Comparison of ENCODE assay signal across 28 mouse cellular contexts in genomic region chr7:4902404-4902803, GRCm38 (mm10). TPM values are rescaled to one million over a fixed set of nuclear protein-coding genes. Genes with fewer than 3 reads are reported as not detected.
A peak's percentile ranks its signal among the peaks of the same experiment; 100 is the strongest.
DNase-seq lines count a peak whose midpoint lies in the region; ATAC-seq and TF ChIP-seq lines count a peak whose summit lies in the region.
"Had no signal": no experiment of that assay in that cellular context is flagged by ENCODE, and none has a peak within 500 bp of the region (broad histone marks: within the 10 kb centered on the region; RNA-seq: fewer than 3 reads in every experiment).

No protein-coding gene starts in this region.

- no peak for ATAC-seq in liver, embryonic 11.5 days (replicated peaks; ENCODE audit: low FRiP score)
- no peak for ATAC-seq in liver, postnatal 0 days
- ATAC-seq: forebrain, embryonic 15.5 days; hindbrain, embryonic 16.5 days had no signal

- H3K27ac ChIP-seq in liver, embryonic 11.5 days (ENCODE audit: low read depth, low read length): no peak overlapping the region
- no peak overlapping the region for H3K27ac ChIP-seq in liver, postnatal 0 days (ENCODE audit: low read depth)
- H3K27ac ChIP-seq: embryonic facial prominence, embryonic 10.5 days; embryonic facial prominence, embryonic 13.5 days; forebrain, embryonic 12.5 days; forebrain, embryonic 15.5 days; heart, embryonic 15.5 days; hindbrain, embryonic 10.5 days; hindbrain, embryonic 13.5 days had no signal

- H3K4me3 ChIP-seq in liver, embryonic 11.5 days (ENCODE audit: low read depth, low read length): no peak overlapping the region
- H3K4me3 ChIP-seq in liver, postnatal 0 days (ENCODE audit: low read depth, low read length): no peak overlapping the region
- H3K4me3 ChIP-seq: embryonic facial prominence, embryonic 10.5 days; embryonic facial prominence, embryonic 13.5 days; erythroblast, embryonic 14.5 days; forebrain, embryonic 12.5 days; forebrain, embryonic 15.5 days; heart, embryonic 12.5 days; heart, embryonic 15.5 days; hindbrain, embryonic 10.5 days; hindbrain, embryonic 13.5 days had no signal

- no peaks in the 10 kb centered on the region for H3K9me3 ChIP-seq in liver, embryonic 11.5 days (ENCODE audit: control insufficient read depth, low read length)
- no peaks in the 10 kb centered on the region for H3K9me3 ChIP-seq in liver, postnatal 0 days (ENCODE audit: low read length)
- H3K9me3 ChIP-seq: forebrain, embryonic 15.5 days; heart, embryonic 15.5 days; hindbrain, embryonic 13.5 days had no signal

- DNase-seq in liver, embryonic 11.5 days (ENCODE audit: low spot score): peak; percentile 12
- DNase-seq in liver, postnatal 0 days: no peak
- peak; percentile 2 for DNase-seq in thymus, postnatal 4 days
- no peak for DNase-seq in thymus, postnatal 36 days
- DNase-seq in ZHBTc4 (ENCODE audit: low read depth, low spot score): peak; percentile 88
- no peak for DNase-seq in left cerebral cortex, adult 11 months (ENCODE audit: low spot score)
- DNase-seq: adrenal gland, adult 2 months; adrenal gland, postnatal 14 days; cerebellum, adult 11 months; cerebellum, adult 2 months; cerebellum, adult 9-11 months; cerebellum, postnatal 36 days; embryo, embryonic 11 days; gastrocnemius, postnatal 25 days; heart, adult 18-20 months; heart, postnatal 10 days; heart, postnatal 36 days had no signal

- no peak for TF ChIP-seq EP300 in liver, postnatal 0 days (IDR thresholded peaks at IDR 0.05; ENCODE audit: low read depth)

- peaks cover 7% of the 10 kb centered on the region for H3K4me1 ChIP-seq in liver, embryonic 11.5 days (replicated peaks; ENCODE audit: control insufficient read depth, insufficient read depth, low read length)
- H3K4me1 ChIP-seq in liver, postnatal 0 days (ENCODE audit: insufficient read depth): peaks cover 16% of the 10 kb centered on the region

- H3K4me2 ChIP-seq in liver, embryonic 11.5 days: no peak overlapping the region
- H3K4me2 ChIP-seq in liver, postnatal 0 days (ENCODE audit: low read depth, low read length): no peak overlapping the region
- H3K4me2 ChIP-seq: embryonic facial prominence, embryonic 13.5 days; forebrain, embryonic 12.5 days; forebrain, embryonic 15.5 days; heart, embryonic 12.5 days; heart, embryonic 15.5 days; hindbrain, embryonic 13.5 days had no signal

- no peak for TF ChIP-seq CTCF in liver, postnatal 0 days (IDR thresholded peaks at IDR 0.05; ENCODE audit: low read depth)

- no peak overlapping the region for H3K9ac ChIP-seq in liver, embryonic 11.5 days (ENCODE audit: low read depth, low read length)
- no peak overlapping the region for H3K9ac ChIP-seq in liver, postnatal 0 days (replicated peaks)
- H3K9ac ChIP-seq: embryonic facial prominence, embryonic 13.5 days; forebrain, embryonic 12.5 days; forebrain, embryonic 15.5 days; heart, embryonic 12.5 days; heart, embryonic 15.5 days; hindbrain, embryonic 13.5 days had no signal

- 79% methylated on average over 9 of the region's 9 CpGs for WGBS in liver, embryonic 11.5 days
- 71% methylated on average over 9 of the region's 9 CpGs for WGBS in liver, postnatal 0 days (ENCODE audit: insufficient replicate concordance)

- no peaks in the 10 kb centered on the region for H3K36me3 ChIP-seq in liver, embryonic 11.5 days (ENCODE audit: control insufficient read depth, insufficient read depth, low read length)
- H3K36me3 ChIP-seq in liver, postnatal 0 days (replicated peaks; ENCODE audit: insufficient read depth, low read length): no peaks in the 10 kb centered on the region
- H3K36me3 ChIP-seq: embryonic facial prominence, embryonic 10.5 days; embryonic facial prominence, embryonic 13.5 days; forebrain, embryonic 12.5 days; forebrain, embryonic 15.5 days; heart, embryonic 12.5 days; heart, embryonic 15.5 days; hindbrain, embryonic 10.5 days; hindbrain, embryonic 13.5 days had no signal

- no peaks in the 10 kb centered on the region for H3K27me3 ChIP-seq in liver, embryonic 11.5 days (replicated peaks; ENCODE audit: control insufficient read depth, insufficient read depth, low read length)
- H3K27me3 ChIP-seq in liver, postnatal 0 days (ENCODE audit: insufficient read depth, low read length): 0 out of 2 replicates have a peak, but pooled peaks cover 4% of the 10 kb centered on the region
- H3K27me3 ChIP-seq: forebrain, embryonic 15.5 days; heart, embryonic 12.5 days; heart, embryonic 15.5 days had no signal

RNA-seq across cellular contexts. Expression of gene Gm36210, which starts 3.9 kb away (rescaled TPM):
- polyA plus RNA-seq in liver, embryonic 11.5 days (2014; fragmentation: Nextera tagmentation; extraction: Ambion mirVana): 0.22 TPM in 1 of 2 replicates, not detected in the other
- not detected in 2 replicates for polyA plus RNA-seq in liver, postnatal 0 days (2015; fragmentation: Nextera tagmentation; extraction: Ambion mirVana)
- polyA plus RNA-seq: adrenal gland, adult 2 months; erythroblast, embryonic 14.5 days; gonadal fat pad, adult 2 months; heart, embryonic 15.5 days; hindbrain, embryonic 10.5 days had no signal

RNA-seq across cellular contexts. Expression of gene Zfp628, which starts 12.6 kb away (rescaled TPM):
- 3.3 and 3.5 TPM in 2 replicates for polyA plus RNA-seq in liver, embryonic 11.5 days (2014; fragmentation: Nextera tagmentation; extraction: Ambion mirVana)
- 0.90 and 1.0 TPM in 2 replicates for polyA plus RNA-seq in liver, postnatal 0 days (2015; fragmentation: Nextera tagmentation; extraction: Ambion mirVana)

RNA-seq across cellular contexts. Expression of gene Nat14, which starts 19.4 kb away (rescaled TPM):
- polyA plus RNA-seq in liver, embryonic 11.5 days (2014; fragmentation: Nextera tagmentation; extraction: Ambion mirVana): 1.4 and 1.5 TPM in 2 replicates
- polyA plus RNA-seq in liver, postnatal 0 days (2015; fragmentation: Nextera tagmentation; extraction: Ambion mirVana): 0.09 and 0.20 TPM in 2 replicates

RNA-seq across cellular contexts. Expression of gene Ssc5d, which starts 23.2 kb away (rescaled TPM):
- polyA plus RNA-seq in liver, embryonic 11.5 days (2014; fragmentation: Nextera tagmentation; extraction: Ambion mirVana): 0.70 and 0.82 TPM in 2 replicates
- 0.06 TPM in 2 replicates for polyA plus RNA-seq in liver, postnatal 0 days (2015; fragmentation: Nextera tagmentation; extraction: Ambion mirVana)
- polyA plus RNA-seq: erythroblast, embryonic 14.5 days had no signal

RNA-seq across cellular contexts. Expression of gene Isoc2a, which starts 25.5 kb away (rescaled TPM):
- polyA plus RNA-seq in liver, embryonic 11.5 days (2014; fragmentation: Nextera tagmentation; extraction: Ambion mirVana): 1.3 and 1.4 TPM in 2 replicates
- polyA plus RNA-seq in liver, postnatal 0 days (2015; fragmentation: Nextera tagmentation; extraction: Ambion mirVana): 2.3 and 2.4 TPM in 2 replicates

Comparison
In these comparisons a context has a peak if more than half of its experiments do, and no peak if none do; other contexts are left out.
1. DNase-seq: peak in liver, embryonic 11.5 days (single experiment), thymus, postnatal 4 days (single experiment) and ZHBTc4 (single experiment); none in liver, postnatal 0 days (single experiment), thymus, postnatal 36 days (0 of 2) and left cerebral cortex, adult 11 months (single experiment).